Mouse (Mus musculus) embryonic facial prominence, embryonic 15.5 days (tissue): ENCODE data around the gene Rab3a. TPM values are rescaled to one million over a fixed set of nuclear protein-coding genes. Genes with fewer than 3 reads are reported as not detected.

Experiments
- ATAC-seq: fragments of 200-750 bp; cut with Nextera tagmentation; 2 replicates; pipeline ENCODE4 v1.8.0; 2017; ENCODE audit warnings: low read depth, moderate TSS enrichment; ENCODE audit not compliant: insufficient number of reproducible peaks, low FRiP score, low TSS enrichment
- H3K27ac ChIP-seq: fragments of 300-500 bp; sonication (generic); replicated peaks from 2 replicates; pipeline ENCODE4 v1.5.1; 2015; ENCODE audit warnings: mild to moderate bottlenecking, inconsistent platforms
- H3K27me3 ChIP-seq: fragments of 300-500 bp; sonication (generic); 2 replicates; pipeline ENCODE4 v1.6.1; 2015; ENCODE audit warnings: inconsistent platforms
- H3K36me3 ChIP-seq: fragments of 300-500 bp; sonication (generic); 2 replicates; pipeline ENCODE4 v1.6.1; 2015; ENCODE audit warnings: mild to moderate bottlenecking, inconsistent platforms
- H3K4me1 ChIP-seq: fragments of 300-500 bp; sonication (generic); 2 replicates; pipeline ENCODE4 v1.6.1; 2015; ENCODE audit warnings: inconsistent platforms
- H3K4me2 ChIP-seq: fragments of 300-500 bp; sonication (generic); replicated peaks from 2 replicates; pipeline ENCODE4 v1.6.1; 2015; ENCODE audit warnings: mild to moderate bottlenecking, inconsistent platforms
- H3K4me3 ChIP-seq: fragments of 300-500 bp; sonication (generic); replicated peaks from 2 replicates; pipeline ENCODE4 v1.5.1; 2015; ENCODE audit warnings: mild to moderate bottlenecking, inconsistent platforms
- H3K9ac ChIP-seq: fragments of 300-500 bp; sonication (generic); 2 replicates; pipeline ENCODE4 v1.6.1; 2015; ENCODE audit warnings: inconsistent platforms
- H3K9me3 ChIP-seq: fragments of 300-500 bp; sonication (generic); replicated peaks from 2 replicates; pipeline ENCODE4 v1.6.1; 2016; ENCODE audit warnings: inconsistent platforms
- WGBS: fragments of 180-500 bp; shearing (Covaris S2); methylation state at CpG from one replicate; pipeline ENCODE4 v1.1.7; 2015; 5-methylcytosine and 5-hydroxymethylcytosine counted together
- polyA plus RNA-seq: library from polyadenylated mRNA; unstranded; fragments of >200 nt; fragmentation: Nextera tagmentation; extraction: Ambion mirVana; gene quantifications from 2 replicates; pipeline ENCODE4 v1.2.1, GENCODE M21; 2015

Rab3a gene
- polyA plus RNA-seq, 1 experiment from 2014 or later, result 28.6 TPM

DNA sequence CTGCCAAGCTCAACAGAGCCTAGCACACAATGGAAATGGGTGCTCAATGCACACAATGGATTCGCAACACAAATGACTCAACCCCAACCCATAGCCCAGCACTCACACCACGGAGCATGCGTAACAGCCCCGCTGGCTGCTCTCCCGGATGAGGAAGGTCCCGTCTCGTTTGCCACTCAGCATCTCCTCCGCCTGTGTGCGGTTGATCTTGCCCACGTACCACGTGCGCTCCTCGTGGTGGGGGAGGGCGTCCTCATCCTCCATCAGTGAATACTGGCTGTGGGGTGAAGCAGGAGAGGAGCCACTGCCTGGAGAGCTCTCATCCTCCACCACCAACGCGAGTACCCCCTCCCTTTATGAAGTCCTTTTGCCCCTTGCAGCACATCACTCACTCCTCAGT, 14.5 kb downstream of the Rab3a start:
- Histone ChIP-seq H3K4me1 (peaks cover 46% of the 10 kb centered on the region), H3K27ac (no peak overlapping the region), H3K4me2 (no peak overlapping the region), H3K27me3 (no peaks in the 10 kb centered on the region), H3K9ac (no peak overlapping the region), H3K36me3 (peaks cover 45% of the 10 kb centered on the region), H3K9me3 (no peaks in the 10 kb centered on the region), H3K4me3 (no peak overlapping the region)
- ATAC-seq, result no peak
- 85% methylated on average over 16 of the region's 16 CpGs for WGBS

DNA sequence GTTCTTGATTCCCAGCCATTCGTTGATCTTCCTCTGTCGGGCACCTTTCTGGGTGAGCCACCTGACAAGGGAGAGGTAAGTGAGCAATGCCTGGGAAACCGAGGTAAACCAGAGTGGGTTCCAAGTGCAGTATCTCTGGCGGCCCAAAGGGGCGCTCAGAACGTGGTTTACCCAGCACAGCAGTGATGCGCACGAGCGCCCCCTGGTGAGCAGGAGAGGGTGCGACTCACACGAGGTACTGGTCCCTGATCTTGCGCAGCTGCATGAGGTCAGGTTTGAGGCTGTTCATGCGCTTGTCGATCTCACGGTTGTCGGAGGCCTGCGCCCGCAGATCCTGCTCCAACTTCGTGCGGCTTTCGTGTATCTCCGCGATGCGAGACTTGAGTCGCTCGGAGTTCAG, 14.9 kb downstream of the Rab3a start:
- Histone ChIP-seq H3K9me3 (no peaks in the 10 kb centered on the region), H3K27ac (no peak overlapping the region), H3K27me3 (no peaks in the 10 kb centered on the region), H3K36me3 (peaks cover 45% of the 10 kb centered on the region), H3K4me2 (no peak overlapping the region), H3K9ac (no peak overlapping the region), H3K4me3 (no peak overlapping the region), H3K4me1 (peaks cover 50% of the 10 kb centered on the region)
- peak; percentile 41 for ATAC-seq
- 4% methylated on average over 26 of the region's 26 CpGs for WGBS

DNA sequence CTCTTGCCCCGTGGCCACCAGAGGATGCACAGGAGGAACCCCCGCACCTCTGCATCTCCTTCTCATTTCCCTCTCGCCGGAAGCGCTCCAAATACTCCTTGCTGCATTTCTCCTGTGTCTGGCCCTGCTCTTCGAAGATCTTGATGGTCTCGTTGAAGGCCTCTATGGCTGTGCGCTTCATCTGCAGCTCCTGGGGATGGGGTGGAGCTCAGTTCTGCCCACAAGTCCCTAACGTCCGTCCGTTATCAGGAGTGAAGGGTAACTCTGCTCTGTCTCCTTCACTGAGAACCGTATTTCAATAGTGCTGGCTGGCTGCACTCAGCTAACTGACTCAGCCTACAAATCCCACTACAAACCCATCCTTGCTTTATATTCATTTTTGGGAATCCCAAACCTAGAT, 15.4 kb downstream of the Rab3a start:
- peaks cover 55% of the 10 kb centered on the region for H3K4me1 ChIP-seq
- no peak overlapping the region for H3K27ac ChIP-seq
- ATAC-seq, result no peak
- H3K4me2 ChIP-seq, result no peak overlapping the region
- H3K9me3 ChIP-seq, result no peaks in the 10 kb centered on the region
- 71% methylated on average over 12 of the region's 12 CpGs for WGBS
- H3K9ac ChIP-seq, result no peak overlapping the region
- H3K27me3 ChIP-seq, result no peaks in the 10 kb centered on the region
- H3K36me3 ChIP-seq, result peaks cover 45% of the 10 kb centered on the region
- H3K4me3 ChIP-seq, result no peak overlapping the region

DNA sequence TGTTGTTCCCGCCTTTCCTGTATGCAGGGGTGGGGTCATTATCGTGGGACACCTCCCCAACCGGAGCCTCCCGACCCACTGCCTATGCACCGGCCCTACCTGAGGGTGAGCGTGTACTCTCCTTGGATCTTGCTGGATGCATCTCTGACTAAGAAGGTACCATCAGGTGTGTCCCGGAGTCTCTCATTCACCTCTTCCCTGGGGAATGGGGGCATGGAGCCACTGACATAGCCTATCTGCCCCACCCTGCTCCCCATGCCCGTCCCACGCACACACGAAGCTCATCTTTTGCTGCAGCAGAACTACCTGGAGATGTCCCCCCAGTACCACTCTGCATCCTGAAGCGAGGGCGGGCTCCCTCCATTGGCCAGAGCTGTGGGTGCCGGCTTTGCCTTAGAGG, 16.3 kb downstream of the Rab3a start:
- no peaks in the 10 kb centered on the region for H3K9me3 ChIP-seq
- H3K4me1 ChIP-seq, result peaks cover 57% of the 10 kb centered on the region
- peaks cover 45% of the 10 kb centered on the region for H3K36me3 ChIP-seq
- H3K4me2 ChIP-seq, result no peak overlapping the region
- no peak overlapping the region for H3K27ac ChIP-seq
- H3K4me3 ChIP-seq, result no peak overlapping the region
- ATAC-seq, result no peak
- H3K27me3 ChIP-seq, result no peaks in the 10 kb centered on the region
- WGBS, result 91% methylated on average over 13 of the region's 13 CpGs
- no peak overlapping the region for H3K9ac ChIP-seq

DNA sequence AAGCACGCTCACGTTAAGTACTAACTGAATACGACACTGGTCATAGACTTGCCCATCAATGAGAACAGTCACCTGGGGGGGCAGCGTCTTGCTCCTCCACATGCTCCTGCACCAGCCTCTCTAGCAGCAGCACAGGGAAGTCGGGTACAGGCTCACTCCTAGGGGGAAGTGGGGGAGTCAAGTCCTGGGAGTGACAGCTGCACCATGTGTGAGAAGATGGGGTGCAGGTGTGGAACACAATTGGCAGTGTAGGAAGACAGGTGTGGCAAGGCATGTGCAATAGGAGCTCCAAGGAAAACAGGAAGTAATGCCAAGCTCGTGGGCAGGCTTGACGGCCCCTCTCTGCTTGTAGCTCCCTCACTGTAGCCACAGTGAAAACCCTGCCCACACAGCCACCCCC, 16.7 kb downstream of the Rab3a start:
- 83% methylated on average over 7 of the region's 7 CpGs for WGBS
- Histone ChIP-seq H3K4me2 (no peak overlapping the region), H3K27ac (no peak overlapping the region), H3K27me3 (no peaks in the 10 kb centered on the region), H3K4me3 (no peak overlapping the region), H3K9ac (no peak overlapping the region), H3K9me3 (no peaks in the 10 kb centered on the region), H3K36me3 (peaks cover 45% of the 10 kb centered on the region), H3K4me1 (peaks cover 56% of the 10 kb centered on the region)
- no peak for ATAC-seq

DNA sequence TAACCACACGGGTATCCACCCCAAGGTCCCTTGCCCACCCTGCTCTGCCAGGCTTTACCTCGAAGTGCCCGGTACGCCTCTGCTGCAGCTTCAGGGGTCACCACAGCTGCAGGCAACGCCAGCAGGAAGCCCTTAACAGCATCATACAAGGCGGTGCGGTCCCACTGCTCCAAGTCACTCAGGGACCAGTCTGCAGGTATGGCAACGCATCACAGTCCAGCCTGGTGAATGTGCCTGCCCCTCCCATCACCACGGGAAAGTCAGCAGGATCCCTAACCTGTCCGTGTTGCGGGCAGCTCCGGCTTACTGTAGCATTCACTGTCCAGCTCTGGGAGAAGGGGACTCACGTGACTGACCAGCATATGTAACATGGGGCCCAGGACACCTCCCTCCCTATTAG, 17.6 kb downstream of the Rab3a start:
- Histone ChIP-seq H3K4me3 (no peak overlapping the region), H3K9me3 (no peaks in the 10 kb centered on the region), H3K36me3 (peaks cover 45% of the 10 kb centered on the region), H3K4me2 (no peak overlapping the region), H3K4me1 (peaks cover 47% of the 10 kb centered on the region), H3K27me3 (no peaks in the 10 kb centered on the region), H3K27ac (no peak overlapping the region), H3K9ac (no peak overlapping the region)
- 92% methylated on average over 13 of the region's 13 CpGs for WGBS
- ATAC-seq, result no peak

DNA sequence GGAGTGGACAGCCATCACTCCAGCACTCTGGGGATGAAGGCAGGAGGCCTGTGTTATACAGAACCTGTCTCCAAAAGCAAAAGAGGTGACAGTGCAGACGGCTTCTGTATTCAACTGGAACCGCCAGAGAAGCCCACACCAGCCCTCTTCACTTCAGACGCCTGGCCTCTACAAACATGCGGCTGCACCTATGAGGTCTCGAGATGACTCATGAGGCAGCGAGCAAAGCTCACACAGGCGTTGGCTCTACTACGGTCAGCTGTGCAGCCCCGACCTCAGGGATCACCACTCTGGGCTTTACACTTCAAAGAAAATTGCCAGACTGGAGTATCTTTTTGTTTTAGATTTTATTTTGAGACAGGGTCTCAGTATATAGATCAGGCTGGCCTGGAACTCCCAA, 18.4 kb downstream of the Rab3a start:
- Histone ChIP-seq H3K27ac (peak overlapping the region; percentile 69), H3K36me3 (peaks cover 41% of the 10 kb centered on the region), H3K27me3 (no peaks in the 10 kb centered on the region), H3K4me1 (peaks cover 50% of the 10 kb centered on the region), H3K4me3 (no peak overlapping the region), H3K9me3 (no peaks in the 10 kb centered on the region), H3K4me2 (peak overlapping the region; percentile 38; the same call in 1 of the 2 replicates), H3K9ac (no peak overlapping the region)
- 80% methylated on average over 9 of the region's 9 CpGs for WGBS
- no peak for ATAC-seq

DNA sequence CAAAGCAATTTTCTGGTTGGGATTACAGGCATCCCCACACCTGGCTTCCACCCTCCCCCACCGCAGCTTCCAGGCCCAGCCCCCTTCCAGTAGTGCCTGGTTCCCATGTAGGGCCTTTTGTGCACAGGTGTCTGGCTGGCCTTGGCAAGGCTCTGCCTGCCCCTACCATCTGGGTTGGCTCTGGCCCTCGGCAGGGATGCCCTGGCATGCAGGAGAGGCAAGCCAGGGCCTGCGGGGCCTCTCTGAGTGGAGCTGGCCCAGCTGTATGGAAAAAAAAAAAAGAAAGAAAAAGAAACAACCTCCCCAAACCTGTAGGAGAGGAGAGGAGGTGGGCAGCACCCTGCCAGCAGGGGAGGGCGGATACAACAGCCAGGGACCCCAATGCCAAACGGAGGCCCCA, 18.9 kb downstream of the Rab3a start:
- H3K4me3 ChIP-seq, result peak overlapping the region; percentile 2; the same call in 1 of the 2 replicates

DNA sequence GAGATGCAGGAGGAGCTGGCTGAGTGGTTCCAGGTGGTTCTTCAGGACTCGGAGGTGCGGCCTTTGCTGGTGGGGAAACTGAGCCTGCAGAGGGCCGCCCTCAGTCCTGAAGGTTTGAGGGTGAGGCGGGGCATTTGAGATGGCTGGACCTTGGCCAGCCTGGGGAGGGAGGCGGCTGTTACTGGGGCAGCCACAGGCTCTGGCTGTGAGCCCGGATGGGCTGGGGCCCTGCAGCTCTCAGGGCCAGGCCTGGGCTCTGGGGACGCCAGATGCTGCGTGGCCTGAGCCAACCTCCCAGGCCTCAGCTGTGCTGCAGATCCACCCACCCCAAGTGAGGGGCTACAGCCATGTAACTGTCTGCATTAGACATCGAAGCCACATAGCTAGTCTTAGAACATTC, 19.4 kb downstream of the Rab3a start:
- Histone ChIP-seq H3K27ac (peak overlapping the region; percentile 69), H3K9ac (0 out of 2 replicates have a peak overlapping the region, but pooled peaks have one; percentile 5), H3K4me3 (peak overlapping the region; percentile 2; the same call in 1 of the 2 replicates), H3K9me3 (no peaks in the 10 kb centered on the region), H3K4me1 (peaks cover 56% of the 10 kb centered on the region), H3K27me3 (no peaks in the 10 kb centered on the region), H3K4me2 (peak overlapping the region; percentile 38), H3K36me3 (peaks cover 38% of the 10 kb centered on the region)
- ATAC-seq, result peak; percentile 20; the same call in 1 of the 2 replicates
- 35% methylated on average over 9 of the region's 9 CpGs for WGBS

More for the DNA sequence above, 18.9 kb downstream of the Rab3a start:
- WGBS, result 42% methylated on average over 5 of the region's 5 CpGs
- Histone ChIP-seq H3K4me1 (peaks cover 55% of the 10 kb centered on the region), H3K9ac (no peak overlapping the region), H3K27me3 (no peaks in the 10 kb centered on the region), H3K9me3 (no peaks in the 10 kb centered on the region), H3K36me3 (peaks cover 39% of the 10 kb centered on the region), H3K4me2 (peak overlapping the region; percentile 38), H3K27ac (peak overlapping the region; percentile 69)
- ATAC-seq, result no peak

DNA sequence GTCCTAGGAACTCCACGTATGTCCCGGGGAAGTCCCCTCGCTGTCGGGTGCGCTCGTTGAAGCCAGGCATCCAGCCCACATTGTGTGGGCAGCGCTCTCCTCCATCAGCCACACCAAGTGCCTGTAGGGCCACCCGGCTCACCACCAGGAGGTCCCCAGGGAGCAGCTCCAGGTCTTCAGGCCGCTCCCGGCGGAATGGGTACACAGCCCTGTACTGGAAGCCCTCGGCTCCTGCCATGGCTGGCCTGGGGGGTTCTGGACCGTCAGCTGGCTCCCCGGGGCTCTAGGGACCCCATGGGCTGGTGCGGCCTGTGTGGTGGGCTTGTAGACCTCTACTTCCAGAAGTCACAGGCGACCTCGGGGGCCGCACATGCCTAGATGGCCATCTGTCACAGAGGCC, 20.3 kb downstream of the Rab3a start:
- ATAC-seq, result no peak
- Histone ChIP-seq H3K9ac (no peak overlapping the region), H3K27ac (peak overlapping the region; percentile 69; the same call in 1 of the 2 replicates), H3K36me3 (peaks cover 41% of the 10 kb centered on the region), H3K4me3 (peak overlapping the region; percentile 88; the same call in 1 of the 2 replicates), H3K4me1 (peaks cover 53% of the 10 kb centered on the region), H3K4me2 (peak overlapping the region; percentile 85; the same call in 1 of the 2 replicates), H3K9me3 (no peaks in the 10 kb centered on the region), H3K27me3 (no peaks in the 10 kb centered on the region)
- 93% methylated on average over 18 of the region's 18 CpGs for WGBS

DNA sequence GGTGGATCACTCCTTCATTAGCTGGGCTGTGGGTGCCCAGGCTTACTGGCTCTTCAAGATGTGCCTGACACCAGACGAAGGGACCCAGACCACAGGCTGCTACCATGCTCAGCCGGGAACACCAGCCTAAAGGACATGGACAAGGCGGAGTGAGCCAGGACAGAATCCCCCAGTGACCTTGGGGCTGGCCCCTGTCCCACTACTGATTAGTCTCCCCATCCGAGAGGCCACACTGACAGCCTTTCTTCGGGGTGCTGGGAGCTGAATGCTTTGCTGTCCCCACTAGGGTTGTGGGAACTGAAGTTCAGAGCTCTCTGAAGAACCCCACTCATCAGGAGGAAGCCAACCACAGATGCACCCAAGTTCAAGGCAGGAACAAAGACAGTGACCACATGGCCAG, 20.7 kb downstream of the Rab3a start:
- Histone ChIP-seq H3K4me2 (peak overlapping the region; percentile 85), H3K27ac (no peak overlapping the region), H3K27me3 (no peaks in the 10 kb centered on the region), H3K4me1 (peaks cover 50% of the 10 kb centered on the region), H3K36me3 (peaks cover 46% of the 10 kb centered on the region), H3K9ac (peak overlapping the region; percentile 99), H3K9me3 (no peaks in the 10 kb centered on the region), H3K4me3 (peak overlapping the region; percentile 88)
- 90% methylated on average over 5 of the region's 5 CpGs for WGBS
- no peak for ATAC-seq

DNA sequence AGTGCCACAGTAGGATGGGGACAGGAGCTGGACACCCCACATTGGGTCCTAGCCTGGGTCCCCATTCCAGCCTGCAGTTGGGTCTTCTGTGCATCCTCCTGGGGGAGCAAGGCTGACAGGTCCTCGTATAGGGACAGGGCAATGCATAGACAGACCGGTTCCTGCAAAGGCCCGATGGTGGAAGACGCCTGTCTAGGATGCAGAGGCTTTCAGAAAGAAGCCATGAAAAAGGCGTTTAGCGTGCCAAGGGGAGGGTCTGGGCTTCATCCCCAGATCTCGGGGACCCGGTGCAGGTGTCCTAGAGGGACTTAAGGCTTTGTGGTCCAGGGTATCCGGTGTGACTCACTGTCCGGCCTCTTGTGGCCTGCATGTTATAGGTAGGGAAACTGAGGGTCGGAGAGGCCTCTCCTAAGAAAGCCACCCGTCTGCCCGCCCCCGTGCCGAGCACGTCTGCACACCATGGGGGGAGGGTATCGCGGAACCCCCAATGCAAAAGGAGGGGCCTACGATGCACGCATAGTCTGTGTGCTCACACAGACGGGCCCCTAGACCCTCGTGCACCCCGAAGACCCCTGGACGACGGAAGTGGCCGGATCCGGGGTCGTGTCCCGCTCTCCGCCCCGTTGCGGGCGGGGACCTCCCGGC, 21.5 kb downstream of the Rab3a start:
- under 1% methylated on average over 34 of the region's 34 CpGs for WGBS
- Histone ChIP-seq H3K9ac (peak overlapping the region; percentile 99), H3K27me3 (no peaks in the 10 kb centered on the region), H3K27ac (peak overlapping the region; percentile 78), H3K4me3 (peak overlapping the region; percentile 88), H3K36me3 (peaks cover 47% of the 10 kb centered on the region), H3K4me2 (peak overlapping the region; percentile 85), H3K9me3 (no peaks in the 10 kb centered on the region), H3K4me1 (peaks cover 50% of the 10 kb centered on the region)
- peak; percentile 3 for ATAC-seq
